Mouse (Mus musculus) embryonic facial prominence, embryonic 10.5 days (tissue): ENCODE results near the gene Slc6a11. TPM values are rescaled to one million over a fixed set of nuclear protein-coding genes. Genes with fewer than 3 reads are reported as not detected.

ENCODE experiments used
- DNase-seq: peaks from one replicate; pipeline ENCODE4 v3.0.0-alpha.2; 2017; ENCODE audit warnings: low spot score
- H3K27ac ChIP-seq: fragments of 300-500 bp; sonication (generic); replicated peaks from 2 replicates; pipeline ENCODE4 v1.5.1; 2016; ENCODE audit warnings: mild to moderate bottlenecking
- H3K27me3 ChIP-seq: fragments of 300-500 bp; sonication (generic); replicated peaks from 2 replicates; pipeline ENCODE4 v1.6.1; 2016; ENCODE audit warnings: low read depth, mild to moderate bottlenecking; ENCODE audit not compliant: poor library complexity, severe bottlenecking
- H3K36me3 ChIP-seq: fragments of 300-500 bp; sonication (generic); replicated peaks from 2 replicates; pipeline ENCODE4 v1.6.1; 2016; ENCODE audit warnings: mild to moderate bottlenecking, moderate library complexity
- H3K4me1 ChIP-seq: fragments of 300-500 bp; sonication (generic); 2 replicates; pipeline ENCODE4 v1.6.1; 2016
- H3K4me3 ChIP-seq: fragments of 300-500 bp; sonication (generic); 2 replicates; pipeline ENCODE4 v1.5.1; 2016; ENCODE audit warnings: mild to moderate bottlenecking, moderate library complexity
- H3K9me3 ChIP-seq: fragments of 300-500 bp; sonication (generic); 2 replicates; pipeline ENCODE4 v1.6.1; 2016; ENCODE audit warnings: mild to moderate bottlenecking
- WGBS: fragments of 180-500 bp; shearing (Covaris S2); methylation state at CpG from one replicate; pipeline ENCODE4 v1.1.7; 2016; 5-methylcytosine and 5-hydroxymethylcytosine counted together
- polyA plus RNA-seq: library from polyadenylated mRNA; unstranded; fragments of >200 nt; fragmentation: Nextera tagmentation; extraction: Ambion mirVana; gene quantifications from 2 replicates; pipeline ENCODE4 v1.2.1, GENCODE M21; 2016

Gene Slc6a11
- polyA plus RNA-seq, 1 experiment from 2014 or later, result 0.42 TPM

- Histone ChIP-seq H3K4me1 (peaks cover 18% of the 10 kb centered on the region), H3K4me3 (peak within 1 kb of the TSS; percentile 52), H3K36me3 (no peaks in the 10 kb centered on the region), H3K27me3 (peaks cover 85% of the 10 kb centered on the region), H3K27ac (0 out of 2 replicates have a peak within 1 kb of the TSS, but pooled peaks have one; percentile 30), H3K9me3 (no peaks in the 10 kb centered on the region)
- peak; percentile 85 for DNase-seq
- 1% methylated on average over 51 of the region's 51 CpGs for WGBS
Observed at GRCm38 (mm10) chr6:114282469-114283277, 151.6 kb downstream of the Slc6a11 start, which contains the start of gene Slc6a1. Gene Slc6a1, plus strand, starts transcription at chr6:114282635.

DNA sequence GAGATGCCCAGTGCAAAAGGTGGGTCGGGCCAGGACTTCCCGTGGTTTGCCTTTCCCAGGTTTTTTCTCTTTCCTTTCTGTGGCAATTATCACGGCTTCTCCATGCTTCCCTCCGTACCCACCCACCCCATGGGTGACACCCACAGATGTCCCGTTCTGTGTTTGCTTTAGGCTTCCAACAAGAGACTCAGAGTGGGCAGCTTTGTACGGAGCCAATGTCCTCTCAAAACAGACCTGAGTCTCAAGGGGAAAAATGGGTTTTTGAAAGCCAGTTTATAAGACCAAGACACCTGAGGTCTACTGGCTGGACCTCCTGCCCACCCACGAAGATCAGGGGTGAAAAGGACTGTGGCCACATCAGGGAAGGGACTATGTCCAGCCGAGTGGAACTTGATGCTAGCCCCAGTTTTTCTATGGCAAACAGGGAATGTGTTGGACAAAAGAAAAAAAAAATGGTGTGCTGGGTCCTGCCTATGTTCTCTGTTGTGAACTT is 152.3 kb downstream of the Slc6a11 start:
- H3K4me3 ChIP-seq, result peak overlapping the region; percentile 52
- DNase-seq, result no peak
- H3K4me1 ChIP-seq, result peaks cover 18% of the 10 kb centered on the region
- no peaks in the 10 kb centered on the region for H3K9me3 ChIP-seq
- no peaks in the 10 kb centered on the region for H3K36me3 ChIP-seq
- 0 out of 2 replicates have a peak overlapping the region, but pooled peaks have one; percentile 31 for H3K27ac ChIP-seq
- WGBS, result 15% methylated on average over 8 of the region's 8 CpGs
- H3K27me3 ChIP-seq, result peaks cover 89% of the 10 kb centered on the region

DNA sequence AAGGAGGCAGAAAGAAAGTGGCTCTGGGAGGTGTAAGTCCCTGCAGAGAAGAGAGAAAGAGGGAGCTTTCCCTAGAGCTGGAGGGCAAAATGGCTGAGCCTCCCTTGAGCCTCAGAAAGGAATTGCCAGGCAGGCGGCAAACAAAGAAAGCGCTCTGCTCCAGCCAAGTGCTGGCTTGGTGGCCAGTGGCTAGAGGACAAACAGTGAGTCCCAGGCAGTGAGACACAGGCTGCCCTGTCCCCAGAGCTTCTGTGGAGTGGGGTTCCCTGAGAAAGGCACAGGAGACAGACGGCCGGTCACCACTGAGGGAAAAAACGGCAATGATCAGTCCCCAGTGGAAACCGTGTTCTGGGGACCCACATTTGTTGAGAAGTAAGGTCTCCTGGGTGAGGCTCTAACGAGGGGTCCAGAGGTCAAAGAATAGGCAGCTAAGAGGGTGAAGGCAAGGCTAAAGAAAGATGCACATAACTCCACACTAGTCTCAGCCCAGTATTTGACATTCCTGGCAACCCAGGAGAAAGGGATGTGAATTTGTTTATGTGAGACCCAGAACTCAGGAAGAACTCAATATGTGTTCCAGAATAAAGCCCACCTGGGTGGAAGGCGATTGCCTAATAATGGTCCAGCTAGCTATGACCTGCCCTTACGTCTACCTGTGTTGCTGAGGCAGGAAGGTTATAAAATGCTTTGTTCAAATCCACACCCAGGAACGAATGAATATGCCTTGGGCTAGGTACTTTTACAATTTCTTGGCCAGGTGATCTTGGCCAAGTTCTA is 153.1 kb downstream of the Slc6a11 start:
- WGBS, result 42% methylated on average over 10 of the region's 10 CpGs
- peak overlapping the region; percentile 52; the same call in 1 of the 2 replicates for H3K4me3 ChIP-seq
- H3K36me3 ChIP-seq, result no peaks in the 10 kb centered on the region
- H3K9me3 ChIP-seq, result no peaks in the 10 kb centered on the region
- no peak for DNase-seq
- H3K27me3 ChIP-seq, result peaks cover 91% of the 10 kb centered on the region
- peak overlapping the region; percentile 31; the same call in 1 of the 2 replicates for H3K27ac ChIP-seq
- peaks cover 21% of the 10 kb centered on the region for H3K4me1 ChIP-seq

- Histone ChIP-seq H3K9me3 (no peaks in the 10 kb centered on the region), H3K4me3 (no peak overlapping the region), H3K27ac (no peak overlapping the region), H3K27me3 (peaks cover 84% of the 10 kb centered on the region), H3K36me3 (no peaks in the 10 kb centered on the region), H3K4me1 (peaks cover 26% of the 10 kb centered on the region)
- WGBS, result 38% methylated on average over 4 of the region's 4 CpGs
- no peak for DNase-seq
Observed at GRCm38 (mm10) chr6:114285424-114285823, 154.4 kb downstream of the Slc6a11 start.

DNA sequence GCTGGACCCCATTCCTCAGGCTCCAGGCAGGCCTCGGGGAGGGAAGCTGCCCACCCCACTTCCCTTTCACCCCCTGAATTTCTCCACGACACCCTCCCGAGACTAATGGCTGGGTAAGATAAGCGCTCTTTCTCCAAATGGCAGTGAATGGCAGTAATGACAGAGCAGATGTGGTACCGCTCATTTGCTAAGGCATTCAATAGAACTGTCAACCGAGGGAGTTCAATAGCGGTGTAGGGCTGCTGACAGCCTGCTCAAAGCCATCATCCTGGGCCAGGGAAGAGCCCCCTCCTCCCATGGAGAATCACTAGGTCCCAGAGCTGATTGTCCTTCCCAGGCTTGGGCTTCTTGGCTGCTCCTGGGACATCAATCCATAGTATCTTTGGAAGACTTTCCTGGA is 158.1 kb downstream of the Slc6a11 start:
- DNase-seq, result no peak
- H3K4me3 ChIP-seq, result no peak overlapping the region
- no peaks in the 10 kb centered on the region for H3K36me3 ChIP-seq
- peaks cover 28% of the 10 kb centered on the region for H3K4me1 ChIP-seq
- peaks cover 54% of the 10 kb centered on the region for H3K27me3 ChIP-seq
- no peaks in the 10 kb centered on the region for H3K9me3 ChIP-seq
- no peak overlapping the region for H3K27ac ChIP-seq
- 56% methylated on average over 7 of the region's 7 CpGs for WGBS

DNA sequence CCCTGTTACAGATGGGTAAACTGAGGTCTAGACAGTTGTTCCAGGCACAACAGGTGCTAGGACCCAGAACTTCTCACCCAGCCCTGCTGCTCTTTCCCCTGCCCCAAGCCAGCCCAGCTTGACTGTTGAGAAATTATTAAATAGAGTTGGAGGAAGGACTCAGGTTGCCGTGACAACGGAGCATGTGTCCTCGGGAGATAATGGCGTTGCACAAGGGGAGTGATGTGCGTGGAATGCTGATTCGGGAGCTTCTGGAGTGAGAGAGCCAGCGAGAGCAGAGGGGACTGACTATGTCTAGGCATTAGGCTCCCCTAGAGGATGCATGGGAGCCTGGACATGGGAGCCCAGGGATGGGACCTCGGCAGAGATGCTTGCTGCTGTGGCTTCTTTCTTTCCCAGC is 159.1 kb downstream of the Slc6a11 start:
- Histone ChIP-seq H3K36me3 (no peaks in the 10 kb centered on the region), H3K4me3 (no peak overlapping the region), H3K27me3 (peaks cover 43% of the 10 kb centered on the region), H3K4me1 (peaks cover 32% of the 10 kb centered on the region), H3K27ac (no peak overlapping the region), H3K9me3 (no peaks in the 10 kb centered on the region)
- peak; percentile 46 for DNase-seq
- WGBS, result 60% methylated on average over 8 of the region's 8 CpGs

DNA sequence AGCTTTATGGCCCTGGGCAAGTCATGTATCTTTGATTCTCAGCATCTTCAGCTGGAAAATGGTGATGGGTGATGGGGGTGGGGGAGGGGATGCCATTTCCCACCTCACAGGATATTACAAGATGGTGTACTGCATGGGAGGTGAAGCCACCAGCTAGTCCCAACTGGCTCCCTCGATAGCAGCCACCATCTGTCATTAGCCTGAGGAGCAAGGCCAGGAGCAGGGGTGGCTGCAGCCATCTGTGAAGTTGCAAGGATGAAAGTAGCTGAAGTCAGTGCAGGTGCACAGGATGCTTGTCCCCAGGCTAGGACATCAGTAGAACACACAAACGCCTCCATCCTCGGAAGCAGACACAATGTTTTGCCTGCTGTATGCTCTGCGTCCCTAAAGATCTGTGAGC is 159.9 kb downstream of the Slc6a11 start:
- peaks cover 32% of the 10 kb centered on the region for H3K4me1 ChIP-seq
- H3K9me3 ChIP-seq, result no peaks in the 10 kb centered on the region
- peaks cover 36% of the 10 kb centered on the region for H3K27me3 ChIP-seq
- H3K27ac ChIP-seq, result 0 out of 2 replicates have a peak overlapping the region, but pooled peaks have one; percentile 31
- DNase-seq, result no peak
- 65% methylated on average over 4 of the region's 4 CpGs for whole genome bisulfite sequencing
- no peak overlapping the region for H3K4me3 ChIP-seq
- H3K36me3 ChIP-seq, result no peaks in the 10 kb centered on the region

- 63% methylated on average over 5 of the region's 5 CpGs for WGBS
- H3K27ac ChIP-seq, result no peak overlapping the region
- H3K4me1 ChIP-seq, result peaks cover 32% of the 10 kb centered on the region
Observed at GRCm38 (mm10) chr6:114291396-114291795, 160.4 kb downstream of the Slc6a11 start.

DNA sequence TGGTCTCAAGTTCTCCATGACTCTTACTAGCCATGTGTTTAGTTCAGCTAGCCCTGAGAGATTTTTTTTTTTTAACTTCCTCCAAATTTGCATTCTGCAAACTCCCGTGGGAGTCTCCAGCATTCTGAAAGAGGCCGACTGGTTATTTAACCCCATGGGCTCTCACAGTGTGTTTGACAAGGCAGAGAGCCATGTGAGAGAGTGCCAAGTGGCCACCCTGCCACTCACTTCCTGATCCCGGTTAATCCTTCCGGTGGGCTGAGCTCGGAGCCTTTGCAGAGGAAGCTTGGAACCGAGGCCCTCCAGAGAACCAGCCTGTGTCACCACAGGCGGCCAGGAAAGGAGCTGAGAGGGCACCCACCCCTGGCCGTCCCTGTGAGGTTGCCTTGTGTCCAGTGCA is 162.5 kb downstream of the Slc6a11 start:
- Histone ChIP-seq H3K4me1 (peaks cover 44% of the 10 kb centered on the region), H3K4me3 (no peak overlapping the region), H3K36me3 (no peaks in the 10 kb centered on the region), H3K27ac (peak overlapping the region; percentile 51; the same call in 1 of the 2 replicates), H3K27me3 (peaks cover 10% of the 10 kb centered on the region; the same call in 1 of the 2 replicates), H3K9me3 (no peaks in the 10 kb centered on the region)
- WGBS, result 35% methylated on average over 8 of the region's 8 CpGs
- DNase-seq, result no peak

More at GRCm38 (mm10) chr6:114291396-114291795, 160.4 kb downstream of the Slc6a11 start:
- no peak overlapping the region for H3K4me3 ChIP-seq
- no peaks in the 10 kb centered on the region for H3K36me3 ChIP-seq
- peaks cover 31% of the 10 kb centered on the region for H3K27me3 ChIP-seq
- DNase-seq, result no peak
- H3K9me3 ChIP-seq, result no peaks in the 10 kb centered on the region

DNA sequence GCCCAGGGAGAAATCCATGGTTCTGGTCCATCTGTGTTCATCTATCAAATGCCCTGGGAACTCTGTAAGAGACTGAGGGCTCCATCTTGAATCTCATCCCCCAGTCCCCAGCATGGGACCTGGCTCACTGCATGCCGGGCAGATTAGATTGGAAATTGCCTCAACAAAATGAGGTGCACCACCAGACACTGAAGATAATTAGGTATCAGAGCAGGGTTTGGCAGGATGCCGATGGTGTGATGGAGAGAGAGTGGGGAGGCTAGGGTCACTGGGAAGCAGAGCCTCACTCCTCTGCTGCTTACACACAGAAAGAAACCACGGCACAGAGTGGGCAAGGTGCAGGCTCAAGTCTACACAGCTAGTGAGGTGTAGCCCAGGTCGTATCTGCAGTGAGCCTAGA is 164.0 kb downstream of the Slc6a11 start:
- Histone ChIP-seq H3K4me1 (peaks cover 39% of the 10 kb centered on the region), H3K36me3 (no peaks in the 10 kb centered on the region), H3K27ac (no peak overlapping the region), H3K27me3 (peaks cover 9% of the 10 kb centered on the region; the same call in 1 of the 2 replicates), H3K4me3 (no peak overlapping the region), H3K9me3 (no peaks in the 10 kb centered on the region)
- WGBS, result 85% methylated on average over 4 of the region's 4 CpGs
- no peak for DNase-seq

GRCm38 (mm10) chr6:114297260-114298002 is 166.4 kb downstream of the Slc6a11 start:
- H3K4me1 ChIP-seq, result peaks cover 28% of the 10 kb centered on the region
- no peak overlapping the region for H3K27ac ChIP-seq
- H3K27me3 ChIP-seq, result no peaks in the 10 kb centered on the region
- H3K4me3 ChIP-seq, result no peak overlapping the region
- H3K9me3 ChIP-seq, result no peaks in the 10 kb centered on the region
- no peaks in the 10 kb centered on the region for H3K36me3 ChIP-seq
- 49% methylated on average over 10 of the region's 10 CpGs for WGBS
- DNase-seq, result no peak
